Mouse (Mus musculus): ENCODE measurements at regions not wholly inside any gene's neighbourhood (a gene's known extent, or its start where the extent isn't known, plus 50 kb on each side); places are given as distances from the start of the nearest gene placed in this dataset.

DNA sequence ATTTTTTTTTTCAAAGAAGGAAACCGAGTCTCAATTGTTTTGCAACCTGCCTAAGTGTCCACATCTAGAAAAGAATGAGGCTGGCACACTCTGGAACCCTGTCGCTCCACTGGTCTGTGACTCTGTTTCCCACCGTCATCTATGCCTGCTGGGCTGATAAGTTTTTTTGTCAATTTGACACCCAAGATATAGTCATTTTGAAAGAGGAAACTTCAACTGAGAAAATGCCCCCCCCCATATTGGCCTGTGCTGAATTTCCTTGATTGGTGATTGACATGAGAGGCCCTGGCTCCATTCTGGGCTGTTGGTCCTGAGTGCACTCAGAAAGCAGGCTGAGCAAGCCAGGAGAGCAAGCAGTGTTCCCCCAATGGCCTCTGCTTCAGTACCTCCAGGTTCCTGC is 71.6 kb upstream of the Vps8 start:
- 0 out of 2 replicates have a peak, but pooled peaks cover 5% of the 10 kb centered on the region for H3K4me1 ChIP-seq
- H3K4me2 ChIP-seq (replicated peaks) = no peak overlapping the region
- no peaks in the 10 kb centered on the region for H3K9me3 ChIP-seq (replicated peaks)
- no peak for ATAC-seq (ENCODE audit: low FRiP score)
- no peak overlapping the region for H3K27ac ChIP-seq
- no peak overlapping the region for H3K9ac ChIP-seq
- no peaks in the 10 kb centered on the region for H3K36me3 ChIP-seq
- 87% methylated on average over 3 of the region's 3 CpGs for WGBS
- no peak overlapping the region for H3K4me3 ChIP-seq
- no peaks in the 10 kb centered on the region for H3K27me3 ChIP-seq

DNA sequence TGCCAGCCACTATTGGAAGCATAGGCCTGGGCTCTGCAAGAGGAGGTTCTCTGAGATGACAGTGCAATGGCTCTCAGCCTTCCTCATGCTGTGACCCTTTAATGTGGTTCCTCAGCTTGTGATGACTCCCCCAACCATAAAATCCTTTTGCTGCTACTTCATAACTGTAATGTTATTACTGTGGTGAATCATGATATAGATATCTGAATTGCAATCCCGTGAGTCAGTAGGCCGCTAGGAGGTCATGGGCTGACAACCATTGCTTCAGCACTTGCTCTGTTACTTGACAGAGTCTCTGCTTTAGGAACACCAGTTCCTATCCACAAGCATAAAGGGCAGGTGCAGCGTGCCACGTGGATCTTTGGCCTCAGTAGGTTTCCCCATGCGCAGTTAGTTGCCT is 69.8 kb upstream of the Vps8 start:
- no peak for ATAC-seq (ENCODE audit: low FRiP score)
- 59% methylated on average over 5 of the region's 5 CpGs for WGBS
- H3K9me3 ChIP-seq (replicated peaks) = no peaks in the 10 kb centered on the region

DNA sequence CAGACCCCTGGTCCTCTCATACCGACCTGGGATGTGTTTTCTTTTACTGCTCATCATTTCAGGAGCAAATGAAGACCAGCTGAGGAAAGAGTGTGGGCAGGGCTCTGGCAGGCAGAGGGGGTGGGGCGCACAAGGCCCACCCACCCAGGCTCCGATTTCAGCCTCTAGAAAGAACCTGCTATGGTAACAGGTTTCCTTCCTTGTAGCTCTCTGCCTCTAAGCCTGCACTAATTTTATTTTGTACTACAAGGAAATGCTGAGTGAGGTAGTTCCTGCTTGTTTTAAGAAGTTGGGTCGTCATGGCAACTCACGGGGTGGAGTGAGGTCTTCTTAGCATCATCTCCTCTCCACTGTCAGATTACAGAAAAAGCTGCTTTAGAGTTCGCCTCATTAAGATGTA is 69.4 kb upstream of the Vps8 start:
- 19% methylated on average over 6 of the region's 6 CpGs for WGBS
- Histone ChIP-seq H3K27me3 (no peaks in the 10 kb centered on the region), H3K27ac (no peak overlapping the region), H3K4me3 (no peak overlapping the region), H3K4me2 (replicated peaks) (no peak overlapping the region), H3K9me3 (replicated peaks) (no peaks in the 10 kb centered on the region), H3K9ac (no peak overlapping the region), H3K4me1 (peaks cover 16% of the 10 kb centered on the region; the same call in 1 of the 2 replicates), H3K36me3 (no peaks in the 10 kb centered on the region)
- no peak for ATAC-seq (ENCODE audit: low FRiP score)

More for the DNA sequence above, 69.8 kb upstream of the Vps8 start:
- H3K27ac ChIP-seq = no peak overlapping the region
- H3K4me1 ChIP-seq = peaks cover 16% of the 10 kb centered on the region; the same call in 1 of the 2 replicates
- H3K36me3 ChIP-seq = no peaks in the 10 kb centered on the region
- no peak overlapping the region for H3K4me3 ChIP-seq
- no peaks in the 10 kb centered on the region for H3K27me3 ChIP-seq
- no peak overlapping the region for H3K9ac ChIP-seq
- no peak overlapping the region for H3K4me2 ChIP-seq (replicated peaks)

DNA sequence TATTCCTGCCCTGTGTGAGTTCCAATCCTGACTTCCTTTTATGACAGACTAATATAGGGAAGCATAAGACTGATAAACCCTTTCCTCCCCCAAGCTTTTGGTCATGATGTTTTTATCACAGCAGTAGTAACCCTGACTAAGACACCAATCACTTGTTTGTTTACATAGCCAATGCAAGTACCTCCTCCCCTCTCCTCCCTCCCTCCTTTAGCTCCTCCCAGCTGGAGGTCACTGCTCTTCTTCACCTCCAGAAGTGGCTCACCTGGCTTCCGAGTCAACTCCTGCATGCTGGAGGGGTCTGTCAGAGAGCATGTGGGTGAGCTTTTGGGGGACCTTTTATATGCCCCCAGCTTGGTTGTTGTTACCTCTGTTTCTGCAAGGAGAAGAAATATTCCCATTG is 67.3 kb upstream of the Vps8 start:
- Histone ChIP-seq H3K4me1 (peaks cover 16% of the 10 kb centered on the region; the same call in 1 of the 2 replicates), H3K9me3 (replicated peaks) (no peaks in the 10 kb centered on the region), H3K4me2 (replicated peaks) (no peak overlapping the region), H3K27ac (no peak overlapping the region), H3K9ac (no peak overlapping the region), H3K27me3 (no peaks in the 10 kb centered on the region), H3K4me3 (no peak overlapping the region), H3K36me3 (no peaks in the 10 kb centered on the region)
- ATAC-seq (ENCODE audit: low FRiP score) = no peak
- WGBS = 81% methylated on average over 1 of the region's 1 CpGs

DNA sequence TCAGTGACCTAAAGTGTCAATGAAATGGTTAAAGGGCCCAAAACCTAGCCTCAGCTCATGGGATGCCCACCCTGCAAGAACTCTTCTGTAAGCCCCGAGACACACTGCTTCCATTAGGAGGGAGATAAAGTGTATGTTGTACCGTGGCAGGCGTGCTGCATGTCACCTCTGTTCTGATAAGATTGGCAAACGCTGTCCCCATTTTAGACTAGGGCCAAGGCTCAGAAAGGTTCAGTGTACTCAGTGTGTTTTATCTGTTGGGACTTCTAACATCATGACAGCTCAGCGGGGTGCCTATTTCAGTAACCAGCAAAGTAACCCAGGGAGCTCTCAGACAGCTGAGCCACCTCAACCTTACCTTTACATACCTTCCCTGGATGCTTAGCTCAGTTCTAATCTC is 65.5 kb upstream of the Vps8 start:
- Histone ChIP-seq H3K27me3 (no peaks in the 10 kb centered on the region), H3K27ac (no peak overlapping the region), H3K9me3 (replicated peaks) (no peaks in the 10 kb centered on the region), H3K4me3 (no peak overlapping the region), H3K9ac (no peak overlapping the region), H3K4me2 (replicated peaks) (no peak overlapping the region), H3K36me3 (no peaks in the 10 kb centered on the region), H3K4me1 (peaks cover 16% of the 10 kb centered on the region; the same call in 1 of the 2 replicates)
- 65% methylated on average over 5 of the region's 5 CpGs for whole genome bisulfite sequencing
- no peak for ATAC-seq (ENCODE audit: low FRiP score)

DNA sequence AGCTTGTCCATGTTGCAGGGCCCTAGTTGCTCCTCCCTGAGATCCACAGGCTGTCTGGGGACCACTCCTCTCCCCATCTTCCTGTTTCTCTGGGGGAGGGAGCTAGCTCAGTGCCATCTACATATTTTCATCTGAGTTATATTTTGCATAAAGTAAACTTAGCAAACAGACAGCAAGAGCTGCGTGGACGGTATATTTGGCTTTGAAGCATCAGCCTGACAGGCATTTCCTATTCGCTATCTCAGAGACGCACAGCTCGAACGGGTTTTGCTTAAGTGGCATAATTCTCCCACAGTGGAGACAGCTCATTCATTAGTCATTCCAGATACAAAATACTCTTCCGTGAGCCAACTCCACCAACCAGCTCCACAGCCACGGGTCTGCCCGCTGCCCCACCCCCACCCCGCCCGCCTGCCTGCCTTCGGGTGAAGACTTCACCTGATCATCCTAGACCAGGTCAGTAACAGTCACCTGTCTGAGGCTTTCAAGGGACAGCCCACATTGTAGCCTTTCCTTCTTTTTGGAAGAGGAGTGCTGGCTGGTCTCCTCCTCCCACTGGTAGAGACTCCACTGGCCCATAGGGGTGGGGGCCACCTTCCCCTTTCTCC is 64.5 kb upstream of the Vps8 start:
- Histone ChIP-seq H3K36me3 (no peaks in the 10 kb centered on the region), H3K9me3 (replicated peaks) (no peaks in the 10 kb centered on the region), H3K4me3 (no peak overlapping the region), H3K9ac (no peak overlapping the region), H3K27ac (no peak overlapping the region), H3K27me3 (no peaks in the 10 kb centered on the region), H3K4me2 (replicated peaks) (no peak overlapping the region), H3K4me1 (peaks cover 22% of the 10 kb centered on the region)
- 69% methylated on average over 12 of the region's 12 CpGs for WGBS
- no peak for ATAC-seq (ENCODE audit: low FRiP score)

DNA sequence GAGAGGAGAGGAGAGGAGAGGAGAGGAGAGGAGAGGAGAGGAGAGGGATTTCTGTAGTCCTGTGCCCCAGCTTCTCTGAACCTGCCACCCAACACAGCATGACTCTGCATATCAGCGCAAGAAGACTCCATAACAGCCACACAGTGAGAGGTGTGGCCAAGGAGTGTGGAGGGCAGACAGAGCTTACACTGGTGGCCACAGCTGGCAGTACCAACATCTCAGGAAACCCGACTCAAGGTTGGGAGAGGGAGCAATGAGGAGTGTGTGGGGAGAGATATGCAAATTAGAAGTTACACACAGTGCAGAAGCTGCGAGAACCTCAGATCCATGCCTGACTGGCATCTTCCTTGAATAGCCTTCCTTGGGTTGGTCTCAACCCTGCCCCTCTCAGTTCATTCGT is 63.5 kb upstream of the Vps8 start:
- Histone ChIP-seq H3K9me3 (replicated peaks) (no peaks in the 10 kb centered on the region), H3K36me3 (no peaks in the 10 kb centered on the region), H3K4me2 (replicated peaks) (no peak overlapping the region), H3K4me1 (peaks cover 23% of the 10 kb centered on the region), H3K9ac (no peak overlapping the region), H3K27me3 (no peaks in the 10 kb centered on the region), H3K4me3 (no peak overlapping the region), H3K27ac (no peak overlapping the region)
- WGBS = 64% methylated on average over 4 of the region's 4 CpGs
- ATAC-seq (ENCODE audit: low FRiP score) = no peak

DNA sequence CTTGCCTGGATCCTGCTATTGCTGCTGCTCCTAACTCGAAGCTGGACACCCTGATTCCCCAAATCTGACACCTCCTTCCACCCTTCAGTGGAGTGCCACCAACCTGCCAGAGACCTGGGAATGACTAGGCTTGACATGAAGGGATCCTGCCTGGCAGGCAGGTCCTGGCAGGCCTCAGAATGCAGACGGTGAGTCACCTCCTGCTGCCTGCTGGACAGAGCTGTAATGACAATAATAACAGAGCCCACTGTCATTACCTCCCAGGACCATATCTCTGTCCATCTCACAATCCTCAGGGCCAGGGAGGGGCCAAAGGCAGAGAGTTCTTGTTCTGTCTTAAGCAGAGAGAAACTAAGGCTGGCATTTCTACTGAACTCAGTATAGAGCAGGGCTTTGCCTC is 61.5 kb upstream of the Vps8 start:
- Histone ChIP-seq H3K4me3 (no peak overlapping the region), H3K9me3 (replicated peaks) (no peaks in the 10 kb centered on the region), H3K27ac (no peak overlapping the region), H3K36me3 (no peaks in the 10 kb centered on the region), H3K4me1 (peaks cover 30% of the 10 kb centered on the region), H3K4me2 (replicated peaks) (no peak overlapping the region), H3K27me3 (no peaks in the 10 kb centered on the region; the same call in 1 of the 2 replicates), H3K9ac (no peak overlapping the region)
- no peak for ATAC-seq (ENCODE audit: low FRiP score)
- 60% methylated on average over 2 of the region's 2 CpGs for WGBS

DNA sequence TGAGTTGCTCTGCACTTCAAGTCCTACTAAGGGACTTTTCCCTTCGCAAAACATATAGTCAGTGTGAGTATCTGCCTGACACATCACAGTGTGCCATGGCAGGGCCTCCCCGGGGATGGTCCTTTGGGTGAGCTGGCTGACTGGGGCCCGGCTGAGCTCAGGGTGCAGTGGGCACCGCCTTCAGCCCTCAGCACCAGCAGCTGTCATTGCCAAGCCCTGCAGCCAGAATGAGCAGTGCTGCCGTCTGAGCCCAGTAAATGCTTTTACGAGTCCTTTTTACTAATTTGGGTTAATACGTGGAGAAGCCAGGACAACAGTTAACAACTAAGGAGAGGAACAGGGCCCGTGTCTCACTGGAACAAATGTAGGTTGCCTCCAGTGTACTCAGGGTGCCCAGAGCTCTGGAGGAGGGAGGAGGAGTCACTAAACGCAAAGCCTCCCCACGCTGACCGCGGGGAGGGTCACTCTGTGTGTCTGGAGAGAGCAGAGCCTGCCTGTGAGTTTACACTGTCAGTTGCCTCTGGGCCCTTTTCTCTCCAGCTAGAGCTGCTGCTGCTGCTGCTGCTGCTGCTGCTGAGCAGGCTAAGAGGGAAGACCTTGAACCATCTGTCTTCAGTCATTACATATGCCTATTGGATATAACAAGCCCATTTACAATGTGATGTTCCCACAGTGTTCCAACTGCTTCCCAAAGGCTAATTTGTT is 60.1 kb upstream of the Vps8 start:
- no peak overlapping the region for H3K4me3 ChIP-seq
- peak overlapping the region; percentile 55 for H3K27ac ChIP-seq
- H3K4me2 ChIP-seq (replicated peaks) = no peak overlapping the region
- peaks cover 19% of the 10 kb centered on the region for H3K4me1 ChIP-seq
- WGBS = 50% methylated on average over 12 of the region's 12 CpGs
- peak; percentile 67 for ATAC-seq (ENCODE audit: low FRiP score)
- H3K9me3 ChIP-seq (replicated peaks) = no peaks in the 10 kb centered on the region
- no peak overlapping the region for H3K9ac ChIP-seq
- no peaks in the 10 kb centered on the region for H3K36me3 ChIP-seq
- no peaks in the 10 kb centered on the region; the same call in 1 of the 2 replicates for H3K27me3 ChIP-seq

DNA sequence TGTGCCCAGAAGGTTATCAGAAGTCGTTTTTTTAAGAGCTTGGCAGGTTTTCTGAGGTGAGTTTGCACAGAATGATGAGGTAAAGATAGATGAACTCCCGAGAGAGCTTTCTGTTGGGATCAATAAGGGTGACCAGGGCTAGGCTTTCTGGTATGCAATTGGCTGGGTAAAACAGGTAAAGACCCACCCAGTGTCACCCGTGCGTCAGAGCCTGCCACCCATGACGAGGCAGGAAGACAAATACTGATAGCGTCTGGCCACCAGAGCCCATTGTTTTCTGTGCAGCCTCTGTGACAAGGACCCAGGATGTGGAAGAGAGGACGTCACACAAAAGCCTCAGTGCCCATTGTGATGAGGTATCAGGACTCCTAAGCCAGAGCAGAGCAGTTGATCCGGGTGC is 58.0 kb upstream of the Vps8 start:
- H3K9me3 ChIP-seq (replicated peaks) = no peaks in the 10 kb centered on the region
- peaks cover 19% of the 10 kb centered on the region for H3K4me1 ChIP-seq
- no peak overlapping the region for H3K4me2 ChIP-seq (replicated peaks)
- no peaks in the 10 kb centered on the region; the same call in 1 of the 2 replicates for H3K27me3 ChIP-seq
- H3K4me3 ChIP-seq = no peak overlapping the region
- H3K9ac ChIP-seq = no peak overlapping the region
- H3K27ac ChIP-seq = no peak overlapping the region
- 43% methylated on average over 8 of the region's 8 CpGs for WGBS
- H3K36me3 ChIP-seq = no peaks in the 10 kb centered on the region
- ATAC-seq (ENCODE audit: low FRiP score) = 0 out of 2 replicates have a peak, but pooled peaks have one; percentile 12

DNA sequence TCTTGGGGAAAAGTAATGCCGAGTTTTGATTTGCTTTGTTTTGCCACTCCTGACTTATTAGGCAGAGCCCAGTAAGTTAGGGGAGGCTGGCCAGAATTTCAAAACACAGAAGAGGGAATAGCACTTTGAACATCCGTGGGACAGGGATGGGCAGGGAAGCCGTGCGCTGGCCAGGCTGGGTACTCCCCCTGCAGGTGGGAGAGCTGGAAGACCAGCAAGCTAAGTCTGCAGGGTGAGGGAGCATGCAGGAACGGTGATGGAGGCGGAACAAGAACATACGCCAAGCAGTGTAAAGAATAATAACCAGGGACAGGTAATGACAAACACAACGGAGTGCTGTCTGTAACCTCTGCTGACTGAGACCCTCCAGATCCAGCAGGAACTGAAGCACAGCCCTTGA is 55.5 kb upstream of the Vps8 start:
- H3K9me3 ChIP-seq (replicated peaks) = no peaks in the 10 kb centered on the region
- no peak for ATAC-seq (ENCODE audit: low FRiP score)

DNA sequence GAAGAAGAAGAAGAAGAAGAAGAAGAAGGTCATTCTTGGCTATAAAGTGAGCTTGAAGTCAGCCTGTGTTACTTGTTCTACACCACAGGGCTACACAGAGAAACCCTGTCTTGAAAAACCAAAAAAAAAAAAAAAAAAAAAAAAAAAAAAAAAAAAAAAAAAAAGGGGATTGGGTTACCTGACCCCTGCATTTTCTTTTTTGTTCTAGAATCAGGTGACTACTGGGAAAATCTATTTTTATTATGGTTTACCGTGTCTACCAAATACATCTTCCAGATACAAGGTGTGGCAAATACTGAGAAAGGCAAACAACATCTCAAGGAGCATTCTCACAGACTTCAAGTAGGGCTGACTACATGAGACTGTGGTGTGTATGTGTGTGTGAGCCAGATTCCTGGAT is 54.1 kb upstream of the Vps8 start:
- H3K4me2 ChIP-seq (replicated peaks) = no peak overlapping the region
- no peak overlapping the region for H3K4me3 ChIP-seq
- no peak overlapping the region for H3K9ac ChIP-seq
- no peak overlapping the region for H3K27ac ChIP-seq
- H3K4me1 ChIP-seq = peaks cover 19% of the 10 kb centered on the region; the same call in 1 of the 2 replicates
- H3K27me3 ChIP-seq = no peaks in the 10 kb centered on the region; the same call in 1 of the 2 replicates
- no peaks in the 10 kb centered on the region for H3K9me3 ChIP-seq (replicated peaks)
- no peaks in the 10 kb centered on the region for H3K36me3 ChIP-seq
- WGBS = 89% methylated on average over 1 of the region's 1 CpGs
- no peak for ATAC-seq (ENCODE audit: low FRiP score)

More for the DNA sequence above, 55.5 kb upstream of the Vps8 start:
- WGBS = 39% methylated on average over 8 of the region's 8 CpGs
- peaks cover 19% of the 10 kb centered on the region for H3K4me1 ChIP-seq
- H3K9ac ChIP-seq = no peak overlapping the region
- H3K4me2 ChIP-seq (replicated peaks) = no peak overlapping the region
- H3K36me3 ChIP-seq = no peaks in the 10 kb centered on the region
- H3K27ac ChIP-seq = no peak overlapping the region
- no peaks in the 10 kb centered on the region; the same call in 1 of the 2 replicates for H3K27me3 ChIP-seq
- no peak overlapping the region for H3K4me3 ChIP-seq

Measured in hindbrain, embryonic 12.5 days (tissue).